Mouse (Mus musculus) cerebellum, adult 9-10 months (tissue): ENCODE data around the gene 4933427I04Rik.

Source experiments
- DNase-seq: peaks from one replicate; pipeline ENCODE4 v3.0.0; 2022

4933427I04Rik gene

GRCm38 (mm10) chr4:123859379-123859778 is at the start of gene 4933427I04Rik:
4933427I04Rik (plus strand) TSS chr4:123859679.
- DNase-seq = no peak

- no peak for DNase-seq
Observed at GRCm38 (mm10) chr4:123810475-123811295, 48.8 kb upstream of the 4933427I04Rik start.

GRCm38 (mm10) chr4:123812525-123812924 is 47.0 kb upstream of the 4933427I04Rik start:
- no peak for DNase-seq

- no peak for DNase-seq
Observed at GRCm38 (mm10) chr4:123814030-123814501, 45.4 kb upstream of the 4933427I04Rik start.

- no peak for DNase-seq
Observed at GRCm38 (mm10) chr4:123819093-123819610, 40.3 kb upstream of the 4933427I04Rik start.

- DNase-seq = no peak
Observed at GRCm38 (mm10) chr4:123842126-123842525, 17.4 kb upstream of the 4933427I04Rik start.

- DNase-seq = no peak
Observed at GRCm38 (mm10) chr4:123856888-123857287, 2.6 kb upstream of the 4933427I04Rik start.

- no peak for DNase-seq
Observed at GRCm38 (mm10) chr4:123858090-123858489, 1.4 kb upstream of the 4933427I04Rik start.

GRCm38 (mm10) chr4:123859803-123860202 is 324 bp downstream of the 4933427I04Rik start:
- DNase-seq = no peak

- DNase-seq = no peak
Observed at GRCm38 (mm10) chr4:123860621-123861020, 1.1 kb downstream of the 4933427I04Rik start.

GRCm38 (mm10) chr4:123893726-123894125 is 34.2 kb downstream of the 4933427I04Rik start:
- no peak for DNase-seq

- no peak for DNase-seq
Observed at GRCm38 (mm10) chr4:123894295-123894694, 34.8 kb downstream of the 4933427I04Rik start.

GRCm38 (mm10) chr4:123898696-123899095 is 39.2 kb downstream of the 4933427I04Rik start:
- DNase-seq = peak; percentile 55

- DNase-seq = no peak
Observed at GRCm38 (mm10) chr4:123903432-123903831, 44.0 kb downstream of the 4933427I04Rik start.

- DNase-seq = peak; percentile 98
Observed at GRCm38 (mm10) chr4:123904333-123905125, 45.0 kb downstream of the 4933427I04Rik start, which contains the start of gene Mycbp. Mycbp (plus strand) TSS chr4:123904832.

GRCm38 (mm10) chr4:123905126-123905668 is 45.7 kb downstream of the 4933427I04Rik start:
- DNase-seq = peak; percentile 42

GRCm38 (mm10) chr4:123911503-123911902 is 52.0 kb downstream of the 4933427I04Rik start:
- DNase-seq = no peak

- DNase-seq = no peak
Observed at GRCm38 (mm10) chr4:123912431-123912830, 53.0 kb downstream of the 4933427I04Rik start.
